Mouse (Mus musculus) gastrocnemius, adult 8-10 months (tissue): ENCODE measurements around the gene Sema3b. TPM values are rescaled to one million over a fixed set of nuclear protein-coding genes. Genes with fewer than 3 reads are reported as not detected.

Experiments used
- DNase-seq, 2 experiments: peaks; one replicate each; pipeline ENCODE4 v3.0.0; 2022; ENCODE audit warnings: low spot score in 2 of 2
- total RNA-seq, 4 experiments: library from RNA; stranded (reverse); gene quantifications; 2 replicates each; pipeline ENCODE4 v1.2.4; 2022

The Sema3b gene
- total RNA-seq, 4 experiments from 2014 or later = 8.7 to 12.4 (median 10.1) TPM

DNA sequence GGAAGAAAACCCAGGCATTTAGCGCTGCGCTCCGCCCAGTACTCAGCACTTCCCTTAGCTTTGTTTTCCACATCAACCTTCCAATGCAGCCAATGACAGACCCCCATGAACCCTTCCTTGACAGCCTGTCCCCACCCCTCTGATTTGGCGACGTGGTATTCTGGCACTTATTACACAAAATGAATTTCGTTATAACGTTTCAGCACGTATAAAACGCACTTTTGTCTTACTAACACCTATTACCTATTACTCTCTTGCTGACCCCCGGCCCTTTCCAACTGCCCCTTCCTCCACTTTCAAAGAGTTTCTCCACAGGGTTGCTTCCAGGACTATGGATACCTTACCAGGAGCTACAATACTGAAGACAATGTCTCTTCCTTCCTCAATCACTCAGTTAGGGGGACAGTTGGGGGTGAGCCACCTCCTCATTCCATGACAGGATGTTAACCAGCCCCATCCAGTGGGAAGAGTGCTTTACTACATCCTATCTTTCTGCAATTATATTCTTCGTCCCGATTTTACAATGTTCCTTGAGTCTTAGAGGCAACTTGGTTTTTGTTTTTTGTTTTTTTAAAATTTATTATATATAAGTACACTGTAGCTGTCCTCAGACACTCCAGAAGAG lies 4.0 kb upstream of the Sema3b start:
- DNase-seq = no peak

DNA sequence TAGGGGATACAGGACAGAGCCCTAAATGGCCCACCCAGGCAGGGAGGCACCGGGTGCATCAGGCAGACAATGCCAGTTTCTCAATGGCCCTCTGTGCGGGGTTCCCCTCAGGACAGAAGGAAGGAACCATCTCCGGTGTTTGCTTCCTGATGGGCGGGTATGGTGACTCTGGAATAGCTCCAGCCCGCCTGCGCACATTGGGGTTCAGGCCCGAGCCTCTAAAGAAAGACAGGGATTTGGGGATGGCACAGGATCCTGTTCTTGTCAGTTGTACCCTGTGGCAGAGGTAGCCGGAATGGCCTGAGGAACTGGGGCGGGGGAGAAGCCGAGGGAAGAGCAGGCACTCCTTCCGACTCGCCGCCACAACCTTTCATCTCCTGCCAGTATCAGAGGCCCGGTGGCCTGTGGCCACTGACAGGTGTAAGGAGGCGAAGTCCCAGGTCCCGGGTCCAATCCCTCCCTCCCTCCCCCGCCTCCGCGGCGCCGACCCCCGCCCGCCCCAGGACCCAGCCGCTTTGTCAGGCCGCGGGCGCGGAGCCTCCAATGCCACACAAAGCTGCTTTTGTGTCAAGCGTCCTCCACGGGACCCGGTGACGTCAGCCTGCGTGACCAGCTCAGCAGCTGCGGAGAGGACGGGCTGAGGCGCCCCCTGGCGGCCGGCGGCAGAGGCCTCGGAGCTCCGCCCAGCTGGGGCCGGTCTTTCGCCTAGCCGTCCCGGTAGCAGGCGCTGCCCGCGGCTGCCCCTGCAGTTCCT lies 3.3 kb upstream of the Sema3b start:
- DNase-seq = peak; percentile 95 to 97

DNA sequence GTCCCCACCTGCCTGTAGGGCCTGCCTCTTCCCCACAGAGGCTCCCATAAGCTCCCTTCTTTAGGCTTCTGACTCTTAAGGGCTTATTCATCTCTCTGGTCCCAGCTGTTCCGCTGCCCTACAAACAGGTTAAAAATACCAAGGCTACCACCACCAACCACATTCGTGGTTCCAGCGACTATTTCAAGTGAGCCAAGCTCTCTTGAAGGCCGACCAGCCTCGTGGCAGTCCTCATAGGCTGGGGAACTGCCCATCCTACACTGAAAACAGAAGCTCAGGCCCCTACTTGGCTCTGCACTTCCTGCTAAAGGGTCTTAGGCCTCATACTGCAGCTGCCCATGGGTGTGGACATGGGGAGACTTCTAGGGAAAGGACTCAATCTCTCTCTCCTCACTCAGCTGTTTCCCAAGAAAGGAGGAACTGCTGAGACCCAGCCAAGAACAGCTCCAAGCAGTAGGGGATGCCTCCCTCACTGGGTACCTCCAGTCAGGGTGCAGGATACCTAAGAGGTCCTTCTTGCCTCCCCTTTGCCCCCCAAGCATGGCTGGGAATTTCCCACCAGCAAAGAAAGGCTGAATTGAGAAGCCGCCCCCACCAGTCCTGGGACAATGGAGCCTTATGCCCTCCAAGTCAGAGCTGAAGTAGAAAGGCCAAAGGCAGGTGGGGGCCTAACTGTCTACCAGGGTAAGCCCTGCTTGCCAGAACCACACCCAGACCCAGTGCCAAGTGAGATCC lies 2.6 kb upstream of the Sema3b start:
- DNase-seq = no peak

DNA sequence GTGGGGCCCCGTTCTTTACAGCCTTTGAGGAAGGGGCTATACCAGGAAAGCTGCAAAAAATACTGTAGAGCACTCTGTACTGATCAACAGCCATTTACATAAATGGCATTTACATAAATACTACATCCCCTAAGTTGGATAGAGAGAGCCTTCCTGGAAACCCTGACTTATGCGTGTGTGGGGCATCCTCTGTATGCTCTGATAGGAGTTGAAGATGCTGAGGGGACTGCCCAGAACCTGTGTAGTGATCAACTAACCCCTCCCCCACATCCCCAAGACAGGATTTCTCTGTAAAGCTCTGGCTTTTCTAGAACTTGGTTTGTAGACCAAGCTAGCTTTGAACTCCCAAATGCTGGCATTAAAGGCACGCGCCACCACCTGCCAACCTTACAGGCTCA lies 403 bp upstream of the Sema3b start:
- DNase-seq = no peak

DNA sequence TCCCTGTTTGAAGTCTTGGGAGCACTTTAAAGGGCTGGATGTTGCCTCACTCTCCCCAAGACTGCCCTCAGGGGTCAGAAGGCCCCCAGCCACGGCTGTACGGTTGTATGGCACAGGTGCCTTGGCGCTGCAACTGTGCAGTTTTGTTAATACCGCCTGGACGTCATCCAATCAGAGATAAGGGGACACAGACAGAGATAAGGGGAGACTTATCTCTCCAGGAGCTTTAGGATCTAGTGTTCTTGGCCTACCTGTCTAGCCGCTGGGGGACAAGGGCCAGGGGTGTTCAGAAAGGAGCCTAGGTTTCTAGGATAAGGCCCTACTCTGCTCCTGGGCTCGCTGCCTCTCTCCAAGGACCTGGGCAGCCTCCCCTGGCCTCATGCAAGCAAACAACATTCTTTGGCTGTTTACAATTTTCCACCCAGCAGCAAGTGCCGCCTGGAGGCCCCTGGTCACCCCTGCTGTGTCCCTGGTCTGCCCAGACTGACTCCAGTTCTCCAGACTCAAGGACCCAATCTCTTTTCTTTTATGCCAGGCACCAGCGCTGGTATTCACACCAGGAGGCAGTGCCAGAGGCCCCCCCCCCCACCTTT lies 1.3 kb downstream of the Sema3b start:
- no peak for DNase-seq

DNA sequence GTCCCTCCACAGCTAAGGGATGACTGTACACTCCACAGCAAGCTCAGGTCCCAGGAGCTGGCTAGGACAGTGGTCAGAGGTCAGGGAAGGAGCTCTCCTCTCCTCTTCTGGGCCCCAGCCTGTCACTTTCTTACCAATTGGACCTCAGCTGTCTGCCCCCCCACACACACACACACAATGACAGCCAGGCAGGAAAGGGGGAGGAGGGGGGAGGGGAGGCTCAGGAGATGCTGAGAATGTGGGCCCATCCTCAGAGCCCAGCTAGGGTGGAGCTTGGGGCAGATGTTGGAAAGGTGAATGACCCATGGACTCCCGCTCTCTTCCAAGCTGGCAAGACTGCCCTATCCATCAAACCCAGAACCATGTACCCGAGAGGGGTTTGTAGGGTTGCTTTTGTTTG lies 2.0 kb downstream of the Sema3b start:
- no peak for DNase-seq

- no peak for DNase-seq
Observed at GRCm38 (mm10) chr9:107606591-107606990, 2.4 kb downstream of the Sema3b start.

DNA sequence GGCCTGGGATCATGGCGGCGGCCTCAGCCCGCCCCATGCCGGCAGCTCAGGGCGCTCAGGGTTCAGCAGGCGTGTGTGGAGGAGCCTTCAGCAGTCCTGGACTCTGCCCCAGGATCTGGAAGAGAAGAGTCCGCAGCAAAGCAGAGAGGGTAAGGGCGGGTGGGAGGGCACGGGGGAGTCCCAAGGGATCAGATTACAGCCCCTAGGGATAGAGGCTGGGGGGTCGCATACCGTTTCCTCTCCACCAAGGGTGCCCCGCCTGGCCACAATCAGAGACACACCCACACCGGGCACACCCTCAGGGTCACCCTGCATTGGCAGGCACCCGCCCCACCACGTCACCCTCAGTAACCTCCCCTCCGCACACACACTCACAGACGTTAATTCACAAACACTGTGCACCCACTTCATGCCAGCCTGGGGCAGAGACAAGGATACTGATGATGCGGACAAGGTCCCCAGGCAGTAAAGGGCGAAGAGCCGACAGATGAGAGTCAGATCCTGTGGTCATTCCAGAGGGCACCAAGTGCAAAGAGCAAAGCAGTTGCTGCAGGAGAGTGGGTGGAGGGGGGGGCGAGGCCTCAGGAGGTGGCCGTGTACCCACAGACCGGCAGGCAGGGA lies 3.9 kb downstream of the Sema3b start:
- DNase-seq = no peak

GRCm38 (mm10) chr9:107603251-107603650 lies 5.8 kb downstream of the Sema3b start:
- no peak for DNase-seq

DNA sequence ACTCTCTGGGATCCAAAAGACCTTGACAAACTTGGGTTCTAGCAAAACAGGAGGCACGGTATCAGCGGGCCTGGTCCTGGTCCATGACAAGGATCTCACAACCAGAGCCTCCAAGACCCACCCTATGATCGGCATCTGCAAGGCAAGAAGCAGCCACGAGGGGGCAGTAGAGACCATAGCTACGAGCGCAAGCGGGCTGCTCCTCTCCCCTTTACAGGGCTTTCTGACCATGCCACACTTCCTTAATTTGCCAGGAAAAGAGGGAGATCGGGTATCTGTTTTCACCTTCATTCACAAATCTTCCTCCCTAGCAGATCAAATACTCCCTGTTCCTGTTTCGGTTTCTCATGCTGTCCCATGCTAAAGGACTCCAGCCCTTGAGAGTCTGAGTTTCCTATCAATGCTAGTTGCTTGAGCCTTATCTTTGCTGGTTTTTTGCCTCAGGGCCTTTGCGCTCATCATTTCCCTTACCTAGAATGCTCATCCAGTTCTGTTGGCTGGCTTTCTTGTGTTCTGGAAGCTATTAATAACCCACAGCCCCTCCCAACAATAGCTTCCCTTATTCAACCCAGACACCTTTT lies 6.9 kb downstream of the Sema3b start:
- DNase-seq = peak; percentile 87 to 88

DNA sequence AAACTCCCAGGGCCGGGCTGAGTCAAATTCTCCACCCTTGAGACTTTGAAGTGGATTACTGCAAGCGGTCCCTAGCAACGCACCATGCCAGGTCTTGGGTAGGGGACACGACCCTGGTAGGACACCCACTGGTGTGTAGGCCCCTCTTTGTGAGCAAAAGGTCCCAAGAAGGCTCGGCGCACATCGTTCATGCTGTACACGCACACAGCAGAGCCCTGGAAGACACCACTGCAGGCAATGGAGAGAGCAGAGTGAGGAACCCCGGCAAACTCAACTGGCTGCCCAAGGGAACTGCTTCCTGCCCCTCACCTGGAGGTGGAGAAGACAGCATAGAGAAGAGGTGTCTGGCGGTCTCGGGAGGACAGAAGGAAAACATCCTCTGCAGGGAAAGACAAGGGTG lies 7.8 kb downstream of the Sema3b start:
- DNase-seq = no peak

- DNase-seq = no peak
Observed at GRCm38 (mm10) chr9:107600745-107601144, 8.3 kb downstream of the Sema3b start.

GRCm38 (mm10) chr9:107599842-107600241 lies 9.2 kb downstream of the Sema3b start:
- DNase-seq = no peak

GRCm38 (mm10) chr9:107599433-107599832 lies 9.6 kb downstream of the Sema3b start:
- DNase-seq = no peak

- no peak for DNase-seq
Observed at GRCm38 (mm10) chr9:107598385-107598784, 10.6 kb downstream of the Sema3b start.

DNA sequence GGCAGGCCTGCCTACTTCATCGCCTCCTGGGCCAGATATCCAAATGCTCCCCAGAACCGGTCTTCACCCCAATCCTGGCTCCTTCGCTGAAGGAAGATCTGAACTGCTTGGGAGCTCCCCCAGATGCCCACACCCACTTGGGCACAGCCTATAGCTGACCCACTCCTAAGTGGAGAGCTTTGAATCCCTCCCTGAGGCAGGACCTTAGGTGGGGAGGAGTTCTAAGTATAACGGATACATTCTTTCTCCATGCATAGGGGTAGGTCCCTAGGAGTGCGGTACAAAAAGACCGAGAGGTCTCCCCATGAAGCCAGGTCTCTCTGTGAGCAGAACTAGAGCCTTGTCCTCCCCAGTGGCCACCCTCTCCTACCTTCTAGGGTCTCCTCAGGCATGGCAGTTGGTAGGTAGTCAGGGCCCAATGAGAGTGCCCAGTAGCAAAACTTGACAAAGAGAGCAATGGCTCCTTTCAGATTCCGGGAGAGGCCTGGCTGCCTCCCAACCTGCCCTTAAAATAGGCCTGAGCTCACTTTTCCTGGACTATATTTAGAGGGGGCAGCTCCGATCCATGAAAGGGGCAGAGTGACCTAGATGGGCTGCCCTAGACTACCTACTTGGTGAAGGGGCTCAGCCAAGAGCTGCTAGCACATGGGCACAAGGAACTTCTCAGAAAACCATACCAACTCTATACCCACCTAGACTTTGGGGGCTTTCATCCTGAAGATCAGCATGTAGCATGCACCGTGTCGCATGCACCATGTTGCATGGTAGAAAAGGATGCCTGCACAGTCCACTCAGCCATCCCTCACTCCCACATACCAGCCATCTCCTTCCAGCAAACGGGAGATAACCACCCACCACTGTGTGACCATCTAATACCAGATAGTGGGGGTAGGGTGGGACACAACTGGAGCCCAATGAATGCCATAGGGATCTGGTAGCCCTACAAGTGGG lies 12.1 kb downstream of the Sema3b start:
- peak; percentile 74 to 83 for DNase-seq

DNA sequence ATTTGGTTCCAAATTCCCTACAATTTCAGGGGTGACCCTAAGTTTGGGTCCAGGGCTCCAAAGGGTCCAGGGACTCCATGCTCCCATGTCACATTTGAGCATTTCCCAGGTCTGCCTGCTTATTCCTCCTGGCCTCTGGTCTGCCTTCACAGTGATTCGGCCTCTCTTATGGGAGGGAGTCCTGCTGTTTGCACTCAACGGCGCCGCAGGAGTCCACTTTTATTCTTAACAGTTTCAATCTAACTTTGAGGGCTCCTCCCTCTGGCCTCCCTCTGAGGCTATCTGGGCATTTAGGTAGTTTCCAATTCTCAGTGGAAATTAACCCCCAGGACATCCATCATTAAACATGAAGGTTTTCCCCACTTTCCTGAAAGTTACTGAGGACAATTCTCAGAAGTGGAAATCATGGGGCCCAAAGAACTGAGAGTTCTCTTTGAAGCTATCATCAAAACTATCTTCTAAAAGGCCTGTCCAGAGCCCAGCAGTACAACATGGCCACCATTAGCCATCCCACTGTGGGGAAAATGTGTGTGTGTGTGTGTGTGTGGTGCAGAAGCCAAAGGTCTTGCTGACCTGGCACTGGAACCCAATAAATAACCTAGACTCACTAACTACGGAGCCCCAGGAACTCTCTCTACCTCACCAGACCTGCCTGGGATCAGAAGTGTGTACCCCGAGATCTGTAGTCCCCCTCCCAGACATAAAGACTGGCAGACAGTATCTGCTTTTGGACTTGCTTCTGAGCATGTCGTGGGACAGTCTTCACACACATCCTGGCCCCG lies 14.6 kb downstream of the Sema3b start:
- DNase-seq = no peak

- DNase-seq = peak; percentile 60 to 77
Observed at GRCm38 (mm10) chr9:107593101-107593976, 15.7 kb downstream of the Sema3b start.

DNA sequence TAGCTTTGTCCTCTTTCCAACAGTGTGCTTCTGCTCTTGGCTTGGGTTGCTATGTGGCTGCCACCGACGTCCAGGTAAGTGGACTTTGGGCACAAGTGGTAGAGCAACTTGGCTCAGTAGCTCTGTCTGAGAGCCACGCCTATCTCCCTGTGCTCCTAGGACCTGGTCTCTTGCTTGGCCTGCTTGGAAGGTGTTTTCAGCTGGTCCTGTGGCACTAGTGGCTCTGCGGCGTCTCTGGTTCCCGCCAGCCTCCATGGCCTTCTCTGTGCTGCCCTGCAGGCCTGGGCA lies 18.3 kb downstream of the Sema3b start:
- DNase-seq = no peak
